Mouse (Mus musculus) CH12.LX (cell line): Measurements from ENCODE around the gene Rtl5. TPM values are rescaled to one million over a fixed set of nuclear protein-coding genes. Genes with fewer than 3 reads are reported as not detected.

Source experiments
- DNase-seq: peaks from one replicate; pipeline ENCODE4 v3.0.0-alpha.2; 2013; ENCODE audit errors: extremely low read depth
- H3K27ac ChIP-seq: 2 replicates; pipeline ENCODE4 v1.5.1; 2012; ENCODE audit warnings: low read depth, mild to moderate bottlenecking, control low read depth, moderate library complexity; ENCODE audit not compliant: insufficient read depth
- H3K27me3 ChIP-seq: replicated peaks from 2 replicates; pipeline ENCODE3; 2012; ENCODE audit warnings: inconsistent platforms
- H3K36me3 ChIP-seq, 2 experiments: replicated peaks in 1 of 2; 2 replicates each; pipeline versions ENCODE3 to v1.6.1; 2012; ENCODE audit warnings: inconsistent platforms in 1 of 2, low read length in 1 of 2, mild to moderate bottlenecking in 1 of 2, mixed read lengths in 1 of 2, moderate library complexity in 1 of 2; ENCODE audit not compliant: control insufficient read depth in 1 of 2, insufficient read depth in 1 of 2
- H3K4me1 ChIP-seq, 2 experiments: 2 replicates each; pipeline ENCODE4 v1.6.1; 2012; ENCODE audit warnings: inconsistent platforms in 1 of 2, moderate library complexity in 1 of 2; ENCODE audit not compliant: insufficient read depth in 2 of 2, control insufficient read depth in 1 of 2
- H3K4me2 ChIP-seq: 2 replicates; pipeline ENCODE4 v1.6.1; 2012; ENCODE audit warnings: low read depth, mild to moderate bottlenecking, control low read depth; ENCODE audit not compliant: poor library complexity, insufficient read depth, severe bottlenecking
- H3K4me3 ChIP-seq, 3 experiments: fragments of 150-350 bp in 1 of 3; sonication (generic) in 1 of 3; replicated peaks in 1 of 3; 2 replicates each; pipeline versions ENCODE3 to v1.5.1; 2011 to 2012; ENCODE audit warnings: low read depth in 2 of 3, low read length in 2 of 3, mild to moderate bottlenecking in 2 of 3, moderate library complexity in 2 of 3, control low read depth in 1 of 3, improper control_type of control experiment in 1 of 3, inconsistent platforms in 1 of 3, mixed read lengths in 1 of 3; ENCODE audit not compliant: poor library complexity in 1 of 3
- H3K79me2 ChIP-seq: replicated peaks from 2 replicates; pipeline ENCODE4 v1.6.1; 2012; ENCODE audit warnings: mild to moderate bottlenecking, moderate library complexity; ENCODE audit not compliant: control insufficient read depth, poor library complexity, insufficient read depth, severe bottlenecking; ENCODE audit errors: extremely low read depth
- H3K9ac ChIP-seq: 2 replicates; pipeline ENCODE4 v1.6.1; 2012; ENCODE audit warnings: low read depth, mild to moderate bottlenecking, control low read depth, moderate library complexity; ENCODE audit not compliant: insufficient read depth
- H3K9me3 ChIP-seq: replicated peaks from 2 replicates; pipeline ENCODE3; 2012; ENCODE audit warnings: low read length, inconsistent platforms, mixed read lengths
- BHLHE40 ChIP-seq: IDR thresholded peaks from 2 replicates; pipeline ENCODE4 v1.6.1; 2011; ENCODE audit warnings: mild to moderate bottlenecking, low read depth, low read length, improper control_type of control experiment
- EP300 ChIP-seq: IDR thresholded peaks from 2 replicates; pipeline ENCODE4 v1.6.1; 2011; ENCODE audit warnings: low read length, improper control_type of control experiment
- IRF4 ChIP-seq: IDR thresholded peaks from 2 replicates; pipeline ENCODE4 v1.6.1; 2014; ENCODE audit warnings: low read depth, mild to moderate bottlenecking, inconsistent platforms, low read length, improper control_type of control experiment
- KAT2A ChIP-seq: IDR thresholded peaks from 2 replicates; pipeline ENCODE4 v1.6.1; 2012; ENCODE audit warnings: low read length, improper control_type of control experiment, inconsistent platforms; ENCODE audit not compliant: insufficient replicate concordance
- MAFK ChIP-seq: IDR thresholded peaks from 2 replicates; pipeline ENCODE4 v1.6.1; 2011; ENCODE audit warnings: low read length, improper control_type of control experiment; ENCODE audit not compliant: insufficient replicate concordance
- MAX ChIP-seq: IDR thresholded peaks from 2 replicates; pipeline ENCODE4 v1.6.1; 2011; ENCODE audit warnings: low read length, improper control_type of control experiment
- MAZ ChIP-seq: IDR thresholded peaks from 2 replicates; pipeline ENCODE4 v1.6.1; 2012; ENCODE audit warnings: low read depth, mild to moderate bottlenecking, inconsistent platforms, low read length, improper control_type of control experiment, moderate library complexity
- MEF2A ChIP-seq: IDR thresholded peaks from 2 replicates; pipeline ENCODE4 v1.6.1; 2014; ENCODE audit warnings: low read depth, mild to moderate bottlenecking, inconsistent platforms, low read length, improper control_type of control experiment, borderline replicate concordance
- MXI1 ChIP-seq: IDR thresholded peaks from 2 replicates; pipeline ENCODE4 v1.6.1; 2011; ENCODE audit warnings: mild to moderate bottlenecking, low read depth, low read length, improper control_type of control experiment
- NELFE ChIP-seq: IDR thresholded peaks from 2 replicates; pipeline ENCODE4 v1.6.1; 2011; ENCODE audit warnings: low read depth, low read length, improper control_type of control experiment
- NRF1 ChIP-seq: IDR thresholded peaks from 2 replicates; pipeline ENCODE4 v1.6.1; 2014; ENCODE audit warnings: low read depth, mild to moderate bottlenecking, inconsistent platforms, low read length, improper control_type of control experiment, moderate library complexity
- PAX5 ChIP-seq: IDR thresholded peaks from 2 replicates; pipeline ENCODE4 v1.6.1; 2012; ENCODE audit warnings: low read length, inconsistent platforms, mixed read lengths
- POLR2A ChIP-seq: IDR thresholded peaks from 2 replicates; pipeline ENCODE4 v1.6.1; 2011; ENCODE audit warnings: low read depth, mild to moderate bottlenecking, improper control_type of control experiment, low read length
- POLR2AphosphoS2 ChIP-seq: IDR thresholded peaks from 2 replicates; pipeline ENCODE4 v1.6.1; 2011; ENCODE audit warnings: low read depth, low read length, improper control_type of control experiment
- RCOR1 ChIP-seq: conservative IDR thresholded peaks from 2 replicates; pipeline ENCODE4 v1.6.1; 2012; ENCODE audit warnings: low read depth, mild to moderate bottlenecking, inconsistent platforms, low read length, improper control_type of control experiment
- SIN3A ChIP-seq: IDR thresholded peaks from 2 replicates; pipeline ENCODE4 v1.6.1; 2012; ENCODE audit warnings: low read length, improper control_type of control experiment, inconsistent platforms
- TBP ChIP-seq: conservative IDR thresholded peaks from 2 replicates; pipeline ENCODE4 v1.6.1; 2011; ENCODE audit warnings: low read depth, low read length, improper control_type of control experiment
- UBTF ChIP-seq: IDR thresholded peaks from 2 replicates; pipeline ENCODE4 v1.6.1; 2012; ENCODE audit warnings: low read depth, mild to moderate bottlenecking, inconsistent platforms, low read length, improper control_type of control experiment, moderate library complexity
- ZMIZ1 ChIP-seq: IDR thresholded peaks from 2 replicates; pipeline ENCODE4 v1.6.1; 2012; ENCODE audit warnings: low read depth, mild to moderate bottlenecking, inconsistent platforms, low read length, improper control_type of control experiment
- ZNF384 ChIP-seq: IDR thresholded peaks from 2 replicates; pipeline ENCODE4 v1.6.1; 2012; ENCODE audit warnings: low read depth, low read length, improper control_type of control experiment, inconsistent platforms
- dilution Hi-C: fragments of 300-500 bp; cut with MboI; formaldehyde crosslinking; loops from 2 replicates; pipeline ENCODE4 v1.14.3; 2020; ENCODE audit warnings: low sequenced_read_pairs; ENCODE audit not compliant: extremely low pct_unique_long_range_greater_than_20kb, extremely low pct_ligation_motif_present
- in situ Hi-C: fragments of 300-500 bp; cut with MboI; formaldehyde crosslinking; loops from 3 replicates; pipeline ENCODE4 v1.14.3; 2019; ENCODE audit warnings: low sequenced_read_pairs, low pct_ligation_motif_present, low pct_unique_long_range_greater_than_20kb, mixed read lengths
- polyA plus RNA-seq: library from polyadenylated mRNA; unstranded; fragments of >175 nt; gene quantifications from 2 replicates; pipeline ENCODE4 v1.2.1, GENCODE M21; 2012; ENCODE audit warnings: low read depth; ENCODE audit not compliant: insufficient read length
- total RNA-seq, 2 experiments: library from RNA; depleted of rRNA; stranded (reverse); fragments of 300-350 nt in 1 of 2; fragments of >200 nt in 1 of 2; gene quantifications; 2 replicates each; pipeline ENCODE4 v1.2.3; 2012 to 2014

Rtl5 gene
- total and polyA plus RNA-seq, 3 experiments: 0.51 to 0.79 (median 0.55) TPM

DNA sequence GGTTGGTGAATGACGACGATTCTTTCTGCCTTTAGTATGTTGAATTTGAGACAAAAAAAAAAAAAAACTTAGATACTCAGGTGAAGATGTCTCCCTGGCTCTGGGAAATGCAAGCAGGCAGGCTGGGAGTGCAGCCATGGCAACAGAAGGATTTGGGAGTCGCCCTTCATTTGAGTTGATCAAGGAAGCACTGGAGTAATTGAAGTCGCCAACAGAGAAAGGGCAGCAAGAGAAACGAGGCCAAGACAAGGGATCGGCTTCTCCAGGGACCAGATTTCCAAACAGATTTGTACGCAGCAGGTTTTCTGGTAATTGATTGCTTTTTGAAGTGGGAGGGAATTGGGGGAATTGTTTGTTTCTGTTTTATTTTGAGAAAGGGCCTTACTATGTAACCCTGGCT lies 29.5 kb downstream of the Rtl5 start:
- Histone ChIP-seq H3K27ac (no peak overlapping the region), H3K9me3 (no peaks in the 10 kb centered on the region), H3K36me3 (no peaks in the 10 kb centered on the region), H3K4me2 (no peak overlapping the region), H3K4me3 (no peak overlapping the region), H3K27me3 (no peaks in the 10 kb centered on the region), H3K4me1 (peaks cover 3 to 15% of the 10 kb centered on the region in 2 experiments; a peak in 3 of 4 replicates), H3K9ac (no peak overlapping the region), H3K79me2 (no peaks in the 10 kb centered on the region)
- TF ChIP-seq TBP (no peak), MAZ (no peak), MAX (no peak), MAFK (no peak), NELFE (no peak), IRF4 (no peak), POLR2AphosphoS2 (no peak), POLR2A (no peak), PAX5 (no peak)
- no peak for DNase-seq
- dilution Hi-C loops (no loop called here), in situ Hi-C loops (no loop called here)

DNA sequence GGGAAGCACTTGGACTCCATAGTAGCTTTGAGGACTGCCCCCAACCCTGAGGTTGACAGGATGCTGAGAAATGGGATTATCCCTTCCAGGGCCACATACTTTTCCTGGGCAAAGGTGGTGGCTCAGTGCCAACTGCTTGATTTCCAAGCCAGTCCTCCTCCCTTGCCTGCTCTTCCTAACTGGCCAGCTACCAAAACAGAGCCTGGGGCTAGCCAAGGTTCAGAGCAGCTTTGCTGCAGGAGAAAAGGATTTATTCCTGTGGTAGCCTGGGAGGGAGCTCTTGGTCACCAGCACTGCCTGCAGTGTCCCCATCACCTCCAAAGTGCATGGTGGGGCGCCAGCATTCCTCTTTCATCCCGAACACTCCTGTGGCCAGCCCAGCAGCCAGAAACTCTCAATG lies 33.6 kb downstream of the Rtl5 start:
- Histone ChIP-seq H3K27ac (no peak overlapping the region), H3K4me1 (peaks cover 12 to 51% of the 10 kb centered on the region in 2 experiments; a peak in 3 of 4 replicates), H3K79me2 (no peaks in the 10 kb centered on the region), H3K27me3 (no peaks in the 10 kb centered on the region), H3K9me3 (no peaks in the 10 kb centered on the region), H3K36me3 (no peaks in the 10 kb centered on the region), H3K9ac (no peak overlapping the region), H3K4me3 (no peak overlapping the region), H3K4me2 (no peak overlapping the region)
- TF ChIP-seq RCOR1: no peak
- TF ChIP-seq SIN3A: no peak
- TF ChIP-seq ZNF384: no peak
- TF ChIP-seq UBTF: no peak
- no peak for TF ChIP-seq BHLHE40
- TF ChIP-seq MXI1: no peak
- no peak for TF ChIP-seq IRF4
- DNase-seq: no peak
- in situ Hi-C loops: no loop called here
- dilution Hi-C loops: no loop called here

- no peak overlapping the region for H3K27ac ChIP-seq
- no peaks in the 10 kb centered on the region for H3K36me3 ChIP-seq
- H3K27me3 ChIP-seq: no peaks in the 10 kb centered on the region
- no peak overlapping the region for H3K4me2 ChIP-seq
- peak; percentile 25 for DNase-seq
- dilution Hi-C loops (no loop called here), in situ Hi-C loops (no loop called here)
- H3K9ac ChIP-seq: no peak overlapping the region
- no peaks in the 10 kb centered on the region for H3K9me3 ChIP-seq
- peaks cover 14 to 55% of the 10 kb centered on the region in 2 experiments; a peak in 3 of 4 replicates for H3K4me1 ChIP-seq
- no peak overlapping the region for H3K4me3 ChIP-seq
- H3K79me2 ChIP-seq: no peaks in the 10 kb centered on the region
- no peak for TF ChIP-seq KAT2A
- TF ChIP-seq ZMIZ1: no peak
- TF ChIP-seq NRF1: no peak
- no peak for TF ChIP-seq POLR2AphosphoS2
- TF ChIP-seq MEF2A: no peak
- no peak for TF ChIP-seq EP300
- TF ChIP-seq RCOR1: no peak
Measured at GRCm38 (mm10) chrX:102036866-102037361, 34.2 kb downstream of the Rtl5 start.
